Mouse (Mus musculus): ENCODE data around the gene Ankrd11. TPM values are rescaled to one million over a fixed set of nuclear protein-coding genes. Genes with fewer than 3 reads are reported as not detected.

The Ankrd11 gene
- polyA plus RNA-seq, 1 experiment from 2014 or later: 71.8 TPM

DNA sequence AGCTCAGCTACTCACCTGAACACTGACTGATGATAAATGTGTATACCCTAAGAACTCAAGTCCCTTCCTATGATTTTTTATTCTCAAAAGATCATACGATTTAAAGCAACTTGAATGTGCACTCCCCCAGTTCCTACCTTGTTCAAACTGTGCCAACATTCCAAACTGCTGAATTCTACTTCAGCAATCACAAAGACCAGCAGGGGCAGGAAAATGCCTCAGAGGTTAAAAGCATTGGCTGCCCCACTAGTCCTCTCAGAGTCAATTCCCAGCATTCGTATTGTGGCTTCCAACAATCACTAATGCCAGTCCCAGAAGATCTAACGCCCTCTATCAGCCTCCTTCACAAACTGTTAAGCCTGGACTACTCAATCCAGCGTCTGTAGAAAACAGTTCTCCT, 44.1 kb downstream of the Ankrd11 start:
- no peak for DNase-seq (ENCODE audit: low spot score)
- ATAC-seq (replicated peaks; ENCODE audit: insufficient number of reproducible peaks, low FRiP score, low TSS enrichment, low read depth): no peak
- no peaks in the 10 kb centered on the region for H3K27me3 ChIP-seq (ENCODE audit: control insufficient read depth, insufficient read depth, low read length)
- WGBS: 80% methylated on average over 4 of the region's 4 CpGs
- H3K27ac ChIP-seq (replicated peaks; ENCODE audit: low read depth, low read length): no peak overlapping the region
- H3K9me3 ChIP-seq (replicated peaks; ENCODE audit: control insufficient read depth, low read length): no peaks in the 10 kb centered on the region
- no peaks in the 10 kb centered on the region for H3K36me3 ChIP-seq (replicated peaks; ENCODE audit: control insufficient read depth, insufficient read depth, low read depth, low read length)
- H3K4me1 ChIP-seq (ENCODE audit: control insufficient read depth, insufficient read depth, low read length): no peaks in the 10 kb centered on the region
- H3K9ac ChIP-seq (replicated peaks; ENCODE audit: low read length): no peak overlapping the region
- no peak overlapping the region for H3K4me3 ChIP-seq (ENCODE audit: low read depth, low read length)
- H3K4me2 ChIP-seq (ENCODE audit: low read depth, low read length): no peak overlapping the region

DNA sequence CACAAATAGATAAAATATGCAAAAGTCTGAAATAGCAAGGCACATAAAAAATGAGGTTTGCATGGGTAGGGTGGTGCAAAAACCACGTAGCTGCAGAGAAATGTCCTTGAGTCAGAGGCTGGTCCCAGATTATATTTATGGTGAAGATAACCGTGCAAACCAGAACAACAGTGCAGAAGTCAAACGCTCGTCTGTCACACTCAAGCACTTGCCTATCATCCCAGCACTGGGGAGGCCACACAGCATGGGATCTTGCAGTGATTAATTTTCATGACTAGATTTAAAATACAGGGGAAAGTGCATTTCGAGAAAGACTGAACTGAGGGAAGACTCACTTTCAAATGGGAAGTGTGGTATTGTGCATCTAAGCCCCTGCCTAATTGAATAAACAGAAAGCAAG, 48.3 kb downstream of the Ankrd11 start:
- ATAC-seq (replicated peaks; ENCODE audit: insufficient number of reproducible peaks, low FRiP score, low TSS enrichment, low read depth) (no peak), DNase-seq (ENCODE audit: low spot score) (no peak)
- H3K27me3 ChIP-seq (ENCODE audit: control insufficient read depth, insufficient read depth, low read length): no peaks in the 10 kb centered on the region
- H3K27ac ChIP-seq (replicated peaks; ENCODE audit: low read depth, low read length): no peak overlapping the region
- H3K9me3 ChIP-seq (replicated peaks; ENCODE audit: control insufficient read depth, low read length): no peaks in the 10 kb centered on the region
- H3K36me3 ChIP-seq (replicated peaks; ENCODE audit: control insufficient read depth, insufficient read depth, low read depth, low read length): no peaks in the 10 kb centered on the region
- H3K4me3 ChIP-seq (ENCODE audit: low read depth, low read length): no peak overlapping the region
- WGBS: 86% methylated on average over 5 of the region's 5 CpGs
- H3K4me1 ChIP-seq (ENCODE audit: control insufficient read depth, insufficient read depth, low read length): no peaks in the 10 kb centered on the region
- H3K4me2 ChIP-seq (ENCODE audit: low read depth, low read length): no peak overlapping the region
- H3K9ac ChIP-seq (replicated peaks; ENCODE audit: low read length): no peak overlapping the region

DNA sequence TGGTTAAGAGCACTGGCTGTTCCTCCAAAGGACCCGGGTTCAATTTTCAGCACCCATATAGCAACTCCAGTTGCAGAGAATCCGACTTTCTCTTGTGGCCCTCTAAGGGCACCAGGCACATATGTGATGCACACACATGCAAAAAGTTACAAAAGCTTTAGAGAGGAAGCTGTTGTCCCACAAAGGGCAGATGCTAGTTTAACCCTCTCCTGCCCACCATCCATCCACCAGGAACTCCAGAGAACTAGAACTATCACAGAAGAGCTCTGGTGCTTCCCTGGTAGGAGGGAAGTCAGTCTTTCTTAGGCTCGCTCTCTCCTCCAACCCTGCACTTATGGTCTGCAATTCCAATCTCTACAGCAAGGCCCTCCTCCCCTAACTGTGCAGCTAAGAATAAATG, 49.0 kb downstream of the Ankrd11 start:
- no peak overlapping the region for H3K4me2 ChIP-seq (ENCODE audit: low read depth, low read length)
- 83% methylated on average over 3 of the region's 3 CpGs for WGBS
- H3K9me3 ChIP-seq (replicated peaks; ENCODE audit: control insufficient read depth, low read length): no peaks in the 10 kb centered on the region
- DNase-seq (ENCODE audit: low spot score): no peak
- no peak overlapping the region for H3K27ac ChIP-seq (replicated peaks; ENCODE audit: low read depth, low read length)
- H3K4me1 ChIP-seq (ENCODE audit: control insufficient read depth, insufficient read depth, low read length): no peaks in the 10 kb centered on the region
- ATAC-seq (replicated peaks; ENCODE audit: insufficient number of reproducible peaks, low FRiP score, low TSS enrichment, low read depth): no peak
- H3K27me3 ChIP-seq (ENCODE audit: control insufficient read depth, insufficient read depth, low read length): no peaks in the 10 kb centered on the region
- no peaks in the 10 kb centered on the region for H3K36me3 ChIP-seq (replicated peaks; ENCODE audit: control insufficient read depth, insufficient read depth, low read depth, low read length)
- no peak overlapping the region for H3K9ac ChIP-seq (replicated peaks; ENCODE audit: low read length)
- H3K4me3 ChIP-seq (ENCODE audit: low read depth, low read length): no peak overlapping the region

DNA sequence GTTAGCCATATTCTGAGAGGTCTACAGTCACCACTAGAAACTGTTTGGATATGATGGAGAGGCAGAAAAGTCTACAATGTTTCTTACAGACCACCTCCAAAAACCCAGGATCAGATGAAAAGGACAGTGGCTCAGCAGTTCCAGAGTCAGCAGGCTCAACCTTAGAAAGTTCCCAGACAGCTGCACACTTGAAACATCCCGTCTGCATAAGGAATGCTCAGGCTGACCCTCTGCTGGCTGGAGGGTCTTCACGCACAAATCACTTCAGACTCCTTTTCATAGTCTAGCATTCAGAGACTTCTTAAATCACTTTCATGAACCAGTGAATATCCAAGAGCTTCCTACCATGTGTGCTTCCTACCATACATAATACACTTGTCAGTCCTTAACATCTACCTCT, 49.8 kb downstream of the Ankrd11 start:
- DNase-seq (ENCODE audit: low spot score) (no peak), ATAC-seq (replicated peaks; ENCODE audit: insufficient number of reproducible peaks, low FRiP score, low TSS enrichment, low read depth) (no peak)
- Histone ChIP-seq H3K9me3 (replicated peaks; ENCODE audit: control insufficient read depth, low read length) (no peaks in the 10 kb centered on the region), H3K4me1 (ENCODE audit: control insufficient read depth, insufficient read depth, low read length) (no peaks in the 10 kb centered on the region), H3K36me3 (replicated peaks; ENCODE audit: control insufficient read depth, insufficient read depth, low read depth, low read length) (no peaks in the 10 kb centered on the region), H3K4me3 (ENCODE audit: low read depth, low read length) (no peak overlapping the region), H3K9ac (replicated peaks; ENCODE audit: low read length) (no peak overlapping the region), H3K27me3 (ENCODE audit: control insufficient read depth, insufficient read depth, low read length) (no peaks in the 10 kb centered on the region), H3K27ac (replicated peaks; ENCODE audit: low read depth, low read length) (no peak overlapping the region), H3K4me2 (ENCODE audit: low read depth, low read length) (no peak overlapping the region)
- WGBS: 65% methylated on average over 2 of the region's 2 CpGs

DNA sequence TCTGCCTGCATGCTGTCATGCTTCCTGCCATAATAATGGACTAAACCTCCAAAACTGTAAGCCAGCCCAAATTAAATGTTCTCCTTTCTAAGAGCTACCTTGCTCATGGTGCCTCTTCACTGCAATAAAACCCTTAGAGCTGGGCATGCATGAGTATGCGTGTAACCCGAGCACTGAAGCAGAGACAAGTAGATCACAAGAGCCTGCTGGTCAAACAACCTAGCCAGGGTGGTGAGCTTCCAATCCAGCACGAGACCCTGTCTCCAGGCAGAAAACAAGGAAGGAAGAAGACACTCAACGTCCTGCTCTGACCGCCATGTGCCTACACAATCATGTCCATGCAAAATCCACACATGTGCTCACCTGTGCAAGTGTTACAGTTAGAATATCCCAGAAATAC, 50.7 kb downstream of the Ankrd11 start:
- WGBS: 85% methylated on average over 5 of the region's 5 CpGs

DNA sequence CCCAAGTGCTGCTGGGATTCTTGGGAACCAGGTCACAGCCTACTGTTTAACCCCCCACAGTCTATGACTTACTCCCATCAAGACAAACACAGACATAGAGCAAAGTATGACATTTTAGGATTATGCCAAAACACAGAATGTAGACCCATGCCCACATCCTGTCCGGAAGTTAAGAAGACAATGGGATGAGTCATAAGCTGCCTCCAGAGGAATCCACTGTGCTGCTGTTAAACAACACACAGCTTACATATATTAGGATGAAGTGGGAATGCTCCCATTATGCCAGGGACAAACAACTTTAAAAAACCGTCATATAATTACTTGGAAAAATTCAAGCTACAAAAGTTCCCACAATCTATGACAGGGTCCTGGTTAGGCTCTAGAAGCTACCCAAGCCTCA, 52.1 kb downstream of the Ankrd11 start:
- no peaks in the 10 kb centered on the region for H3K4me1 ChIP-seq (ENCODE audit: control insufficient read depth, insufficient read depth, low read length)
- 93% methylated on average over 2 of the region's 2 CpGs for WGBS
- H3K4me3 ChIP-seq (ENCODE audit: low read depth, low read length): no peak overlapping the region
- no peaks in the 10 kb centered on the region for H3K9me3 ChIP-seq (replicated peaks; ENCODE audit: control insufficient read depth, low read length)
- no peak for ATAC-seq (replicated peaks; ENCODE audit: insufficient number of reproducible peaks, low FRiP score, low TSS enrichment, low read depth)
- no peak overlapping the region for H3K9ac ChIP-seq (replicated peaks; ENCODE audit: low read length)
- H3K4me2 ChIP-seq (ENCODE audit: low read depth, low read length): no peak overlapping the region
- no peaks in the 10 kb centered on the region for H3K36me3 ChIP-seq (replicated peaks; ENCODE audit: control insufficient read depth, insufficient read depth, low read depth, low read length)
- H3K27ac ChIP-seq (replicated peaks; ENCODE audit: low read depth, low read length): no peak overlapping the region
- no peaks in the 10 kb centered on the region for H3K27me3 ChIP-seq (ENCODE audit: control insufficient read depth, insufficient read depth, low read length)
- DNase-seq (ENCODE audit: low spot score): no peak

More for the DNA sequence above, 50.7 kb downstream of the Ankrd11 start:
- H3K36me3 ChIP-seq (replicated peaks; ENCODE audit: control insufficient read depth, insufficient read depth, low read depth, low read length): no peaks in the 10 kb centered on the region
- H3K9ac ChIP-seq (replicated peaks; ENCODE audit: low read length): no peak overlapping the region
- H3K4me3 ChIP-seq (ENCODE audit: low read depth, low read length): no peak overlapping the region
- H3K4me2 ChIP-seq (ENCODE audit: low read depth, low read length): no peak overlapping the region
- no peak overlapping the region for H3K27ac ChIP-seq (replicated peaks; ENCODE audit: low read depth, low read length)
- no peaks in the 10 kb centered on the region for H3K4me1 ChIP-seq (ENCODE audit: control insufficient read depth, insufficient read depth, low read length)
- H3K9me3 ChIP-seq (replicated peaks; ENCODE audit: control insufficient read depth, low read length): no peaks in the 10 kb centered on the region
- DNase-seq (ENCODE audit: low spot score) (no peak), ATAC-seq (replicated peaks; ENCODE audit: insufficient number of reproducible peaks, low FRiP score, low TSS enrichment, low read depth) (no peak)
- H3K27me3 ChIP-seq (ENCODE audit: control insufficient read depth, insufficient read depth, low read length): no peaks in the 10 kb centered on the region

DNA sequence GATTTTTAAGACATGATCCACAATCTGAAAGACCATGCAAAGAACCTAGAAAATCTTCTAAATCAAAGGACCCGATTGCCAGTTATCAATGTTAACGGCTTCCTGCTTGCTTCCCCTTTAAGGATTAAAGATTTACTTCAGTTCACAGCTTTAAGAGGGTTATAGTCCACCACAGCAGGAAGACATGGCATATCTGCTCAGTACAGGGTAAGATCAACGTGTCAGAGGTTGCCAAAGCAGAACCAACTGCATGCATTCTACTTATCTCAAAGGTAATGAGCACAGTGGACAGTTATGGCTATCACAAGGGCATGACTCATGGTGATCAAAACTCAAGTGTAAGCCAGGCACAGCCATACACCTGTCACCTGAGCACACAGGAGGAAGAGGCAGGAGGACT, 53.1 kb downstream of the Ankrd11 start:
- Histone ChIP-seq H3K9ac (replicated peaks; ENCODE audit: low read length) (no peak overlapping the region), H3K4me2 (ENCODE audit: low read depth, low read length) (no peak overlapping the region), H3K4me1 (ENCODE audit: control insufficient read depth, insufficient read depth, low read length) (no peaks in the 10 kb centered on the region), H3K4me3 (ENCODE audit: low read depth, low read length) (no peak overlapping the region), H3K27me3 (ENCODE audit: control insufficient read depth, insufficient read depth, low read length) (no peaks in the 10 kb centered on the region), H3K9me3 (replicated peaks; ENCODE audit: control insufficient read depth, low read length) (no peaks in the 10 kb centered on the region), H3K36me3 (replicated peaks; ENCODE audit: control insufficient read depth, insufficient read depth, low read depth, low read length) (no peaks in the 10 kb centered on the region), H3K27ac (replicated peaks; ENCODE audit: low read depth, low read length) (no peak overlapping the region)
- no peak for ATAC-seq (replicated peaks; ENCODE audit: insufficient number of reproducible peaks, low FRiP score, low TSS enrichment, low read depth)
- no peak for DNase-seq (ENCODE audit: low spot score)
- 89% methylated on average over 3 of the region's 3 CpGs for WGBS

DNA sequence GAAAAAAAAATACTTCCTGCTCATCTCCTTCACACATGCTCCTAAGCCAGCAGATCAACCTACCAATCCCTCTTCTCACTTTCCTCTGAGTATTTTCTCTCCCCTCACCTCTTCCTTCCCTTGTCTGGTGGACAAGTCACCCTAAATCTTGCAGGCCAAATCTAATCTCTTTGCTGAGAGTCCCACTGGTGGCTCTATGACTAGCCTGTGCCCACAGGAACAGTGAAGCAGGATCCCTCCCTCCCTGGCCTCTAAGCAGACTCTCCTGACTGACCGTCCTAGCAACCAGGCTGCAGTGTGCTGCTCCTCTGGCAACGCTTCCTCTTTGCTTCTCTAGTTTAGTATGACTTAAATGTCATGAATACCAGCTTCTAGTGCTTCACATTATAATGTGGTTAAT, 54.8 kb downstream of the Ankrd11 start:
- WGBS: 66% methylated on average over 2 of the region's 2 CpGs
- Histone ChIP-seq H3K36me3 (replicated peaks; ENCODE audit: control insufficient read depth, insufficient read depth, low read depth, low read length) (no peaks in the 10 kb centered on the region), H3K4me2 (ENCODE audit: low read depth, low read length) (no peak overlapping the region), H3K9ac (replicated peaks; ENCODE audit: low read length) (no peak overlapping the region), H3K9me3 (replicated peaks; ENCODE audit: control insufficient read depth, low read length) (no peaks in the 10 kb centered on the region), H3K4me1 (ENCODE audit: control insufficient read depth, insufficient read depth, low read length) (no peaks in the 10 kb centered on the region), H3K27me3 (ENCODE audit: control insufficient read depth, insufficient read depth, low read length) (no peaks in the 10 kb centered on the region), H3K27ac (replicated peaks; ENCODE audit: low read depth, low read length) (no peak overlapping the region), H3K4me3 (ENCODE audit: low read depth, low read length) (no peak overlapping the region)
- no peak for ATAC-seq (replicated peaks; ENCODE audit: insufficient number of reproducible peaks, low FRiP score, low TSS enrichment, low read depth)
- no peak for DNase-seq (ENCODE audit: low spot score)
